Mouse (Mus musculus) lung, adult 2 months (tissue): Measurements from ENCODE around the gene Nup210. TPM values are rescaled to one million over a fixed set of nuclear protein-coding genes. Genes with fewer than 3 reads are reported as not detected.
"Not testable (repeated sequence)": the region's sequence is repeated elsewhere in the genome, so short reads cannot be mapped to it uniquely, and the experiment has no call there.

ENCODE experiments used
- DNase-seq: peaks from one replicate; pipeline ENCODE4 v3.0.0; 2022
- H3K4me1 ChIP-seq: fragments of 200-500 bp; 2 replicates; pipeline ENCODE4 v1.6.1; 2011; ENCODE audit warnings: low read length; ENCODE audit not compliant: control insufficient read depth, insufficient read depth
- H3K4me3 ChIP-seq: fragments of 200-500 bp; replicated peaks from 2 replicates; pipeline ENCODE3; 2011; ENCODE audit warnings: low read depth, mild to moderate bottlenecking, control low read depth, low read length; ENCODE audit errors: extremely low read depth
- CTCF ChIP-seq: fragments of 200-500 bp; IDR thresholded peaks from 2 replicates; pipeline ENCODE4 v1.5.1; 2011; ENCODE audit warnings: mild to moderate bottlenecking, low read length, control low read depth; ENCODE audit not compliant: insufficient read depth
- POLR2A ChIP-seq: fragments of 200-500 bp; IDR thresholded peaks from 2 replicates; pipeline ENCODE4 v1.6.1; 2011; ENCODE audit warnings: low read depth, mild to moderate bottlenecking, control low read depth, low read length, borderline replicate concordance; ENCODE audit errors: extremely low read depth
- WGBS: fragments of 180-500 bp; shearing (Covaris S2); methylation state at CpG from one replicate; pipeline ENCODE4 v1.1.7; 2018; 5-methylcytosine and 5-hydroxymethylcytosine counted together
- polyA plus RNA-seq: library from polyadenylated mRNA; depleted of rRNA; stranded (reverse); fragments of >200 nt; gene quantifications from 2 replicates; pipeline ENCODE4 v1.2.3, GENCODE M21; 2012

Gene Nup210
- polyA plus RNA-seq, 1 experiment: 25.7 TPM

DNA sequence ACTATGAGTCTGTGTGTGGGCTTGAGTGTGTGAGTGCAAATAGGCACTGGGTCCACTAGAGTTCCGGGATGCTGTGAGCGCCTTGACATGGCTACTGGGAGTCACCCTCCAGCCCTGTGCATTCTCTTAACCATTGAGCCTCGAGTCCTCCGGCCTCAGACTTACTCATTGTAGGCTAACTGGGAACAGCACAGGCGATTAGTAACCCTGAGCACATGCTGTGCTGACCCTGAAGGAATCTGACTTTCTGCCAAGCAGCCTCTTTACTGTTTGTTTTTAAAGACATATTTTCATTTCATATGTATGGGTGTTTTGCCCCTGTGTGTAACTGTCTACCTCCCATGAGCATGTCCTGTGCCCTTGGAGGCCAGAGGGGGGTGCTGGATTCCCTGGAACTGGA, 28.9 kb upstream of the Nup210 start:
- H3K4me3 ChIP-seq: no peak overlapping the region
- TF ChIP-seq CTCF (no peak), POLR2A (no peak)
- no peaks in the 10 kb centered on the region for H3K4me1 ChIP-seq
- WGBS: 49% methylated on average over 5 of the region's 5 CpGs
- DNase-seq: no peak

DNA sequence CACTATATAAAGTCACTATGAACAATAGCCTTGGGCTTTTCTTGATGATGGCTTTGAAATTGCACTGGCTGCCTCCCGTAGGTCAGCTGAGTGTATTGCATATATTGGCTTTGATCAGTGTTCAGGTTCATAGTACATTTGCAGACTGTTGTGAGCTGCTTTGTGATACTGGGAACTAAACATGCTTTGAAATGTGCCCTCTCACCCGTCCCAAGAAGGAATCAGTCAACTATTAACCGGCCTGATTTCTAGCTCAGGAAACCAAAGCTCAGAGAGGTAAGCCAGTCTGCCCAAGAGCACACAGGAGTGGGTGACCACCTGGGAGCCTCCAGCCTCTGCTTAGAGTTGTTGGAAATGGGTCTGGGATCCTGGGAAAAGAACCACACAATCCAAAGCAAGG, 28.4 kb upstream of the Nup210 start:
- no peak overlapping the region for H3K4me3 ChIP-seq
- 59% methylated on average over 3 of the region's 3 CpGs for WGBS
- no peak for TF ChIP-seq POLR2A
- no peak for TF ChIP-seq CTCF
- no peak for DNase-seq
- no peaks in the 10 kb centered on the region for H3K4me1 ChIP-seq

DNA sequence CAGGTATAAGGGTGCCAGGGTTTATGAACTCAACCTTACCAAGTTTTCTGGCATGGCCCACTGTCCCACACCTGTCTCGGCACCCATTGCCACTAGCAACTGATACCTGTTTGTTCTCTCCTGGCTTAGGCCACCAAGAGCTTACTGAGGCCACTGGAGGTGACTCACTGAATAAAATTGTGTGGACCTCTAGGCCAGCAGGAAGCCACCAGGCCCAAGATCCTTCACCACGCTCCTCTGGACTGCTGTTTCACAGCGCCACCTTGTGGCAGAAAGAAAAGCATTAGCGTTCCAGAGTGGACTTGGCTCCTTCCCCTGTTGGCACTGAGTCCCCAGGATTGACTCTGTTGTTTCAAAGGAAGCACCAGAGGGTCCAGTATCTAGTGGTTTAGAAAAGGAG, 23.2 kb upstream of the Nup210 start:
- peak; percentile 69 for DNase-seq
- WGBS: 16% methylated on average over 4 of the region's 4 CpGs
- peak; percentile 94 for TF ChIP-seq CTCF
- no peak for TF ChIP-seq POLR2A
- Histone ChIP-seq H3K4me3 (no peak overlapping the region), H3K4me1 (no peaks in the 10 kb centered on the region)

DNA sequence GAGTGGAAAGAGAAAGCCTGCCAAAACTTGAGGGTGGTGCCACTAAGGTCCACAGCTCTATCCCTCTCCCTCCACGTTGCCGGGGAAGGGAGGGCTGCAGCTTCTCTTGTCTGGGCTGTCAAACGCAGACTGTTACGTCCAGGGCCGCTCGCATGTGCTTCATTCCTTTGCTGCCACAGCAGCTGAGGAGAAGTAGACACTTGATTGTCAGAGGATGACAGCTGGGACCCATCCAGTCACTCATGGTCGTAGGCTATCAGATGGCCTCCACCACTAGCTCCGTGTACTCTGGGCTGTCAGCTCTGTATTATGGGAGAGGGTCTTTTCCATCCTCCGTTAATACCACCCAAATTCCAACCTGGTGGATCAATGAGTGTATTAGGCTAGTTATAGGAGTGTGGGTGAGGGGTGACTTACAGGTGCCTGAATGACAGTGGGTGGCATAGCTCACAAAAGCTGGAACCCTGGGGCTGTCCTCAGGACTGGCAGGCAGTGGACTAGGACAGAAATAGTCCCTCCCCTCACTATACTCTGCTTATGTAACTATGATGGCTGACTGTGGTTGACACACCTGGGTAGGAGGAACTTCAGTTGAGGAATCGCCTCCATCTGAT, 20.8 kb upstream of the Nup210 start:
- no peaks in the 10 kb centered on the region for H3K4me1 ChIP-seq
- TF ChIP-seq CTCF (no peak), POLR2A (no peak)
- H3K4me3 ChIP-seq: no peak overlapping the region
- 56% methylated on average over 10 of the region's 10 CpGs for WGBS
- no peak for DNase-seq

DNA sequence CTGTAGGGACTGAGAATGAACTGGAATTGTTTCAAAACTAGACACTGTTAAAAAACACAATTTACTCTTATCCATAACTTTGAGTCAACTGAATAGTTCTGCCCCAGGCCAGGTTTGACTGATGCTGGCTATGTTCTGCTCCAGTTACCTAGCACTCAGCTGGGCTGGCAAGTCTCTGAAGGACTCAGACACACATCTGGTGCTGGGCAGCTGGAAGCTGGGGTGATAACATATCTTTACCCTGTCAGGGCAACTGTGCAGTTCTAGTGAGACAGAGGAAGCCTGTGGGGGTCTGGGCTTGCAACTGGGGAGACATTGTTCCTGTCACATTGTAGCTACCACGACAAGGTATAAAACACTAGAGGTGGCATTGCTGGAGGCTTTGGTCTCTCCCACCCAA, 14.2 kb upstream of the Nup210 start:
- H3K4me1 ChIP-seq: no peaks in the 10 kb centered on the region
- no peak overlapping the region for H3K4me3 ChIP-seq
- 37% methylated on average over 1 of the region's 1 CpGs for WGBS
- no peak for DNase-seq
- TF ChIP-seq CTCF (no peak), POLR2A (no peak)

DNA sequence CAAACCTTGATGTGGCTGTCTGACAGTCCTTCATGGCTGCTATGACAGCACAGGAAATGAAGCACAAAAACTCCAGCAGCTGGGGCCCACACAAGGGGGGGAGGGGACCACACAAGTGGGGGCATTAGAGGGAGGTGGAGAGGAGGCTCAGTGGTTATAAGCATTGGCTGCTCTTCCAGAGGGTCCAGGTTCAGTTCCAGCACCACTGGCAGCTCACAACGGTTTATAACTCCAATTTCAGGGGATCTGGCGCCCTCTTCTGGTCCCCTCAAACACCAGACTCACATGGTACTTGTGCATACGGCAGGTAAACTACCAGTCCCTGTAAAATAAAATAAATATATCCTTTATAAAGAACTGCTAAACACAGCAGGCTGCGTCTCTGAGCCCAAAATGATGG, 12.4 kb upstream of the Nup210 start:
- 66% methylated on average over 4 of the region's 4 CpGs for WGBS
- DNase-seq: no peak
- H3K4me3 ChIP-seq: no peak overlapping the region
- TF ChIP-seq POLR2A: no peak
- TF ChIP-seq CTCF: peak; percentile 17; the same call in 1 of the 2 replicates
- peaks cover 5% of the 10 kb centered on the region for H3K4me1 ChIP-seq

DNA sequence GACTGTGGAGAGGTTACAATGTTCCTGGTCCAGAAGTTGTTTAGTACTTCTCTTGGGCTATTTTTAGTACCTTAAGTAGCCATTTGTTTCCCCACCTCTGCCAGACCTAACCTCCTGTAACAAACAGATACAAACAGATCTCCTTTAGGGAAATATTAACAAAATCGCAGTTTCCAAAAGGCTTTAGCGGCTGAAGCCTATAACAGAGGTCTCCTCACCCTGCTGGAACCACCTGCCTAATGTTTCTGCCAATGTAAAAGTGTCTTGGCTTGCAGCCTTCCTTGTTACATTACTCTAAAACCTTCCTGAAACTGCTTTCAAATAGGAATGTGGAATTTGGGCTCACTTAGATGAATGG, 8.6 kb upstream of the Nup210 start:
- WGBS: 38% methylated on average over 2 of the region's 2 CpGs
- peaks cover 5% of the 10 kb centered on the region for H3K4me1 ChIP-seq
- no peak for TF ChIP-seq CTCF
- TF ChIP-seq POLR2A: no peak
- H3K4me3 ChIP-seq: no peak overlapping the region
- DNase-seq: no peak

DNA sequence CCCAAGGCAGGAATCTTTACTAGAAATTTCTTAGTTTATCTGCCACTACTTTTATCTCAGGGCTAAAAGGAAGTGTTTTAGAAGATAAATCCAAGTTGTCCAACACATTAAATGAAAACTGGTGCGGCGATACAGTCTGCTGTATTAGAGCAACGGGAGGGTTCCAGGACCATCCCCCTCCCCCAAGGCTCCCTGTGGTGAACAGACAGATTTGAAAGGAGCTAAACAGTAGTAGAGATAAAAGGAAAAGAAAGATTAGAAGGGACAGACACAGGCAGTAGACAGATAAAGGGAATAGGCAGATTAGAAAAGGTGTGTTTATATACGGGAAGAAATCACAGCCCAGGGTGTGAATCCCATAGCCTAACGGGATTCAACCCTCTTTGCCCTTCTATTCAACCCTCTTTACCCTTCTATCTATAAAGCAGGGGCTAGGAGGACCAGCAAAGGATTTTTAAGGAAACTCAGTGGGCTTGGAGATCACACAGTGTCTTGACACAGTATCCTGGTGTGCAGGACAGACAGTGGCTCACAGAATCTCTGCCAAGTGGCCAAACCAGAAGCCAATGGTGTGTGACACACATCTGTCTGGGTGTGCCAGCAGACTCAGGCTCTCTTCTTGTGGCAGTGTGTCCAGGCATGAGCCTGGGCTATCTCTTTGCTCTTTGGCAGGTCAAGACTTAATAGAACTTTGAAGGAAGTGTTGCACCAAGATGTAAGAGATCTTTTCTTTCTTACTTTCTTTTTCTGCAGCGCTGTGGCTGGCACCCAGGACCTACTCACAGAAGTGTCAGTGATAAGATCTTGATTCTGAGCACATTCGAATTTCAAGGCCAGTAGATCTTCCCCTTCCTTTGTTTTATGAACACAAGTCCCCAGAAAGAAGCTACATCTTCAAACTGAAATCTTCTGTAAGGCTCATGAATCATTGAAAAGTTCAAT, 7.9 kb upstream of the Nup210 start:
- DNase-seq: no peak
- TF ChIP-seq POLR2A: no peak
- no peak for TF ChIP-seq CTCF
- Histone ChIP-seq H3K4me1 (peaks cover 5% of the 10 kb centered on the region), H3K4me3 (no peak overlapping the region)
- WGBS: 34% methylated on average over 7 of the region's 7 CpGs

DNA sequence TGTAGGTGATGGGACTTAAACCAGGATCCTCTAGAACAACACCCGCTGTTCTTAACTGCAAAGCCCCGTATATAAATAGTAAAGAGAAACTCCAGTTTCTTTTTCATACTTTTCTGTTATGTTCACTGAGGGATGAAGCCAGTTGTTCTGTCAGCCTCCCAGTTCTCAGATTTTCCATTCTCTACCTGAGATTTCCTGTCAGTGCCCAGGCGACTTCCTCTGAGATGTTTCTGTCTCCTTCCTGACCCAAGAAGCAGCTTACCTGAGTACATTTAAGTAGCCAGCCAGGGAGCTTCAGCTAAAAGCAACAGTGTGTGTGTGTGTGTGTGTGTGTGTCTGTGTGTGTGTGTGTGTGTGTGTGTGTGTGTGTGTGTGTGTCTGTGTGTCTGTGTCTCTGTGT, 6.8 kb upstream of the Nup210 start:
- peaks cover 5% of the 10 kb centered on the region for H3K4me1 ChIP-seq
- 78% methylated on average over 3 of the region's 3 CpGs for WGBS

DNA sequence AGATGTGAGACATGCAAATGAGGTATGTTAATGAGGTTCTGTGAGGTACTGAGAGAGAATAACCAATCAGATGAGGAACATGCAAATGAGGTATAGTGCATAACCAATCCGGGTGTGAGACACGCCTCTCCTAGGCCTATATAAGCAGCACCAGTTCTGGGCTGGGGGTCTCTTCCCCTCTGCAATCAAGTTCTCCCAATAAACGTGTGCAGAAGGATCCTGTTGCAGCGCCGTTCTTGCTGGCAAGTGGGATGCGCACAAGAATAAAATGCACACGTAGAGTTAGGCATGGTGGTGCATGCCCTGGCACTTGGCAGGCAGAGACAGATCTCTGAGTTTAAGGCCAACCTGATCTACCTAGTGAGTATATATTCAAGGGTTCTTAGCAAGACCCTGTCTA, 4.5 kb upstream of the Nup210 start:
- not testable (repeated sequence) for DNase-seq, H3K4me1 ChIP-seq, H3K4me3 ChIP-seq
- WGBS: 94% methylated on average over 7 of the region's 7 CpGs

More for the DNA sequence above, 6.8 kb upstream of the Nup210 start:
- no peak overlapping the region for H3K4me3 ChIP-seq
- no peak for TF ChIP-seq CTCF
- TF ChIP-seq POLR2A: no peak
- DNase-seq: no peak
